13 mouse cellular contexts compared by ENCODE assay signal in the genomic region with DNA sequence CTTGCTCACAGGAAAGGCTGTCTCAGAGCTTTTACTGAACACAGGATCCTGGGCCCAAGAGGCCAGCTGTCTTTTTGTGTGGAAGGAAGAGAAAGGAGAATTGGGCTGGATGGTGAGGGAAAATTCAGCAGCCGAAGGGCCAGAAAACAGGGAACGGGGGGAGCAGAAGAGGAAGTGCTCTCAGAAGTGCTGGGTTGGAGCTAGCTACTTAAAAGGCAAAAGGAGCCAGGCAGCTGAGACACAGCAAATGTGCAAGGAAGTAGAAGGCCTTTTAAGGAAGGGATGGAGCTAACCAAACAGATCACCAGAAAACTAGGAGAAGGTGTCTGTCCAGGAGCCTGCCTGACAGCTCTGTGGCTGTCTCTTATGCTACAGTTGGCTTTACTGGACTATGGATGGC.
DNase-seq lines count a peak whose midpoint lies in the region; ATAC-seq and TF ChIP-seq lines count a peak whose summit lies in the region.
"Had no signal": no experiment of that assay in that cellular context is flagged by ENCODE, and none has a peak within 500 bp of the region (broad histone marks: within the 10 kb centered on the region; RNA-seq: fewer than 3 reads in every experiment).

No protein-coding gene starts in this region.

- 0 out of 2 replicates have a peak, but pooled peaks have one; percentile 6 for ATAC-seq in frontal cortex, adult (ENCODE audit: low TSS enrichment)
- no peak for ATAC-seq in embryonic facial prominence, embryonic 14.5 days (ENCODE audit: low read depth)
- ATAC-seq in stomach, embryonic 16.5 days (ENCODE audit: insufficient read depth, low FRiP score) = no peak
- ATAC-seq in neural tube, embryonic 15.5 days (ENCODE audit: low FRiP score) = no peak
- ATAC-seq: forebrain, embryonic 14.5 days had no signal

- no peaks in the 10 kb centered on the region for H3K36me3 ChIP-seq in embryonic facial prominence, embryonic 14.5 days (ENCODE audit: control insufficient read depth, insufficient read depth, low read length)
- no peaks in the 10 kb centered on the region for H3K36me3 ChIP-seq in stomach, embryonic 16.5 days (ENCODE audit: control insufficient read depth, insufficient read depth, low read length)
- no peaks in the 10 kb centered on the region for H3K36me3 ChIP-seq in neural tube, embryonic 15.5 days
- H3K36me3 ChIP-seq: liver, embryonic 13.5 days had no signal

- DNase-seq in frontal cortex, adult 2 months (ENCODE audit: extremely low spot score in 1 of 2, low spot score in 1 of 2) = no peak
- no peak for DNase-seq in left cerebral cortex, adult 2 months (ENCODE audit: extremely low spot score in 1 of 2, low spot score in 2 of 2)
- no peak for DNase-seq in left cerebral cortex, postnatal 14 days (ENCODE audit: low spot score in 2 of 2)
- peak; percentile 3 for DNase-seq in embryonic facial prominence, embryonic 14.5 days (ENCODE audit: low spot score)
- DNase-seq in urinary bladder, postnatal 36 days (ENCODE audit: low spot score in 2 of 2) = no peak
- DNase-seq: cerebellum, adult 2 months; gastrocnemius, postnatal 36 days; liver, embryonic 13.5 days; lung, postnatal 14 days had no signal

- H3K4me1 ChIP-seq in embryonic facial prominence, embryonic 14.5 days (ENCODE audit: control insufficient read depth, insufficient read depth, low read length) = peaks cover 61% of the 10 kb centered on the region
- peaks cover 37% of the 10 kb centered on the region for H3K4me1 ChIP-seq in stomach, embryonic 16.5 days (ENCODE audit: control insufficient read depth, insufficient read depth, low read length)
- H3K4me1 ChIP-seq in neural tube, embryonic 15.5 days = peaks cover 59% of the 10 kb centered on the region

- H3K27ac ChIP-seq in left cerebral cortex, adult 2 months = peak overlapping the region; percentile 78
- 0 out of 2 replicates have a peak overlapping the region, but pooled peaks have one; percentile 10 for H3K27ac ChIP-seq in embryonic facial prominence, embryonic 14.5 days (replicated peaks; ENCODE audit: low read depth, low read length)
- H3K27ac ChIP-seq in stomach, embryonic 16.5 days (ENCODE audit: low read length) = peak overlapping the region; percentile 55
- no peak overlapping the region for H3K27ac ChIP-seq in neural tube, embryonic 15.5 days (replicated peaks)
- H3K27ac ChIP-seq: liver, embryonic 13.5 days had no signal

- H3K4me2 ChIP-seq in embryonic facial prominence, embryonic 14.5 days (ENCODE audit: low read depth, low read length) = no peak overlapping the region
- H3K4me2 ChIP-seq in stomach, embryonic 16.5 days (ENCODE audit: low read depth, low read length) = no peak overlapping the region
- H3K4me2 ChIP-seq in neural tube, embryonic 15.5 days = no peak overlapping the region
- H3K4me2 ChIP-seq: liver, embryonic 13.5 days had no signal

- H3K4me3 ChIP-seq in left cerebral cortex, adult 2 months = no peak overlapping the region
- H3K4me3 ChIP-seq in embryonic facial prominence, embryonic 14.5 days (ENCODE audit: low read depth, low read length) = no peak overlapping the region
- no peak overlapping the region for H3K4me3 ChIP-seq in stomach, embryonic 16.5 days (replicated peaks; ENCODE audit: low read length)
- no peak overlapping the region for H3K4me3 ChIP-seq in neural tube, embryonic 15.5 days (replicated peaks)
- H3K4me3 ChIP-seq: liver, embryonic 13.5 days had no signal

- TF ChIP-seq CTCF in left cerebral cortex, adult 2 months (IDR thresholded peaks at IDR 0.05) = no peak

- no peak overlapping the region for H3K9ac ChIP-seq in embryonic facial prominence, embryonic 14.5 days (ENCODE audit: low read depth, low read length)
- H3K9ac ChIP-seq in stomach, embryonic 16.5 days (ENCODE audit: low read length) = peak overlapping the region; percentile 3; the same call in 1 of the 2 replicates
- no peak overlapping the region for H3K9ac ChIP-seq in neural tube, embryonic 15.5 days (replicated peaks)
- H3K9ac ChIP-seq: liver, embryonic 13.5 days had no signal

- intact Hi-C loops in left cerebral cortex, adult 2 months (cut with DNase I) = no loop called here
- intact Hi-C loops in left cerebral cortex, postnatal 14 days (cut with DNase I) = loop anchor here (10.0 kb wide), 1 partner anchor 196 kb away; no protein-coding TSS in a partner anchor

- no peaks in the 10 kb centered on the region for H3K27me3 ChIP-seq in embryonic facial prominence, embryonic 14.5 days (replicated peaks; ENCODE audit: control insufficient read depth, insufficient read depth, low read length)
- no peaks in the 10 kb centered on the region for H3K27me3 ChIP-seq in stomach, embryonic 16.5 days (ENCODE audit: control insufficient read depth, insufficient read depth, low read length)
- H3K27me3 ChIP-seq in neural tube, embryonic 15.5 days (replicated peaks) = no peaks in the 10 kb centered on the region
- H3K27me3 ChIP-seq: liver, embryonic 13.5 days had no signal

- no peaks in the 10 kb centered on the region for H3K9me3 ChIP-seq in embryonic facial prominence, embryonic 14.5 days (ENCODE audit: control insufficient read depth, low read length)
- H3K9me3 ChIP-seq in stomach, embryonic 16.5 days (replicated peaks; ENCODE audit: control insufficient read depth, low read length) = no peaks in the 10 kb centered on the region
- H3K9me3 ChIP-seq in neural tube, embryonic 15.5 days (replicated peaks) = no peaks in the 10 kb centered on the region
- H3K9me3 ChIP-seq: liver, embryonic 13.5 days had no signal

- 46% methylated on average over 2 of the region's 2 CpGs for WGBS in embryonic facial prominence, embryonic 14.5 days
- 49% methylated on average over 2 of the region's 2 CpGs for WGBS in stomach, embryonic 16.5 days
- 56% methylated on average over 2 of the region's 2 CpGs for WGBS in neural tube, embryonic 15.5 days
